Mouse (Mus musculus) lung, embryonic 15.5 days (tissue): ENCODE data around the gene Fam3a. TPM values are rescaled to one million over a fixed set of nuclear protein-coding genes. Genes with fewer than 3 reads are reported as not detected.

Experiments used
- polyA plus RNA-seq: library from polyadenylated mRNA; unstranded; fragments of >200 nt; fragmentation: Nextera tagmentation; extraction: Ambion mirVana; gene quantifications from 2 replicates; pipeline ENCODE4 v1.2.1, GENCODE M21; 2015

Gene Fam3a
- polyA plus RNA-seq, 1 experiment from 2014 or later = 46.7 TPM

Other genes starting within 250 kb of the Fam3a start
- gene Tex28, start 225.4 kb downstream of the Fam3a start, polyA plus RNA-seq = not detected in 2 replicates
- not detected in 2 replicates for gene Tktl1, start 216.0 kb downstream of the Fam3a start, polyA plus RNA-seq
- 361 and 366 TPM in 2 replicates for gene Flna, start 143.5 kb downstream of the Fam3a start, polyA plus RNA-seq
- gene Emd, start 138.6 kb downstream of the Fam3a start, polyA plus RNA-seq = 23.2 and 24.7 TPM in 2 replicates
- gene Rpl10, start 122.5 kb downstream of the Fam3a start, polyA plus RNA-seq = 846 and 923 TPM in 2 replicates
- gene Taz, start 111.4 kb downstream of the Fam3a start, polyA plus RNA-seq = 78.8 and 83.8 TPM in 2 replicates
- 11.2 and 15.8 TPM in 2 replicates for gene Dnase1l1, start 110.9 kb downstream of the Fam3a start, polyA plus RNA-seq
- gene Atp6ap1, start 96.2 kb downstream of the Fam3a start, polyA plus RNA-seq = 134 and 138 TPM in 2 replicates
- 154 and 193 TPM in 2 replicates for gene Gdi1, start 88.3 kb downstream of the Fam3a start, polyA plus RNA-seq
- 63.2 and 63.9 TPM in 2 replicates for gene Fam50a, start 80.2 kb downstream of the Fam3a start, polyA plus RNA-seq
- 8.8 and 9.8 TPM in 2 replicates for gene Plxna3, start 64.2 kb downstream of the Fam3a start, polyA plus RNA-seq
- 104 and 119 TPM in 2 replicates for gene Lage3, start 39.7 kb downstream of the Fam3a start, polyA plus RNA-seq
- 83.2 and 84.1 TPM in 2 replicates for gene Ubl4a, start 20.1 kb downstream of the Fam3a start, polyA plus RNA-seq
- gene Slc10a3, start 19.9 kb downstream of the Fam3a start, polyA plus RNA-seq = 21.0 and 21.1 TPM in 2 replicates
- gene Ikbkg, start within 50 bp of the Fam3a start, polyA plus RNA-seq = 18.5 and 18.6 TPM in 2 replicates
- gene G6pdx, start 35.9 kb upstream of the Fam3a start, polyA plus RNA-seq = 46.8 and 51.5 TPM in 2 replicates
- not detected in 2 replicates for gene Gm6880, start 88.1 kb upstream of the Fam3a start, polyA plus RNA-seq
- gene Olfr1326-ps1, start 181.6 kb upstream of the Fam3a start, polyA plus RNA-seq = not detected in 2 replicates
- gene Olfr1325, start 199.4 kb upstream of the Fam3a start, polyA plus RNA-seq = not detected in 2 replicates